Mouse (Mus musculus) forebrain, embryonic 14.5 days (tissue): ENCODE measurements at regions not wholly inside any gene's neighbourhood (a gene's known extent, or its start where the extent isn't known, plus 50 kb on each side); places are given as distances from the start of the nearest gene placed in this dataset.

Experiments
- ATAC-seq: fragments of 200-750 bp; cut with Nextera tagmentation; 2 replicates; pipeline ENCODE4 v1.8.0; 2017; ENCODE audit warnings: mild to moderate bottlenecking, moderate library complexity
- DNase-seq: peaks from one replicate; pipeline ENCODE4 v3.0.0-alpha.2; 2015; ENCODE audit warnings: low spot score
- H3K27ac ChIP-seq: fragments of 300-500 bp; sonication (generic); 2 replicates; pipeline ENCODE4 v1.5.1; 2014; ENCODE audit warnings: low read depth, mild to moderate bottlenecking, control low read depth, low read length, moderate library complexity
- H3K27me3 ChIP-seq: fragments of 300-500 bp; sonication (generic); replicated peaks from 2 replicates; pipeline ENCODE4 v1.6.1; 2014; ENCODE audit warnings: low read length, control low read depth, mixed read lengths; ENCODE audit not compliant: control insufficient read depth, insufficient read depth
- H3K36me3 ChIP-seq: fragments of 300-500 bp; sonication (generic); 2 replicates; pipeline ENCODE4 v1.6.1; 2014; ENCODE audit warnings: low read length, control low read depth; ENCODE audit not compliant: control insufficient read depth, insufficient read depth
- H3K4me1 ChIP-seq: fragments of 300-500 bp; sonication (generic); 2 replicates; pipeline ENCODE4 v1.6.1; 2014; ENCODE audit warnings: antibody characterized with exemption, low read length, control low read depth; ENCODE audit not compliant: control insufficient read depth, insufficient read depth
- H3K4me2 ChIP-seq: fragments of 300-500 bp; sonication (generic); 2 replicates; pipeline ENCODE4 v1.6.1; 2014; ENCODE audit warnings: mild to moderate bottlenecking, control low read depth, low read length
- H3K4me3 ChIP-seq: fragments of 300-500 bp; sonication (generic); 2 replicates; pipeline ENCODE4 v1.5.1; 2014; ENCODE audit warnings: low read depth, low read length, control low read depth
- H3K9ac ChIP-seq: fragments of 300-500 bp; sonication (generic); 2 replicates; pipeline ENCODE4 v1.6.1; 2014; ENCODE audit warnings: mild to moderate bottlenecking, low read length, control low read depth, moderate library complexity
- H3K9me3 ChIP-seq: fragments of 300-500 bp; sonication (generic); replicated peaks from 2 replicates; pipeline ENCODE4 v1.6.1; 2016; ENCODE audit warnings: low read length, control low read depth, mixed read lengths; ENCODE audit not compliant: control insufficient read depth
- WGBS: fragments of 180-500 bp; shearing (Covaris S2); extraction: QIAGEN DNeasy Blood & Tissue Kit; methylation state at CpG from one replicate; pipeline ENCODE4 v1.1.7; 2014; 5-methylcytosine and 5-hydroxymethylcytosine counted together

DNA sequence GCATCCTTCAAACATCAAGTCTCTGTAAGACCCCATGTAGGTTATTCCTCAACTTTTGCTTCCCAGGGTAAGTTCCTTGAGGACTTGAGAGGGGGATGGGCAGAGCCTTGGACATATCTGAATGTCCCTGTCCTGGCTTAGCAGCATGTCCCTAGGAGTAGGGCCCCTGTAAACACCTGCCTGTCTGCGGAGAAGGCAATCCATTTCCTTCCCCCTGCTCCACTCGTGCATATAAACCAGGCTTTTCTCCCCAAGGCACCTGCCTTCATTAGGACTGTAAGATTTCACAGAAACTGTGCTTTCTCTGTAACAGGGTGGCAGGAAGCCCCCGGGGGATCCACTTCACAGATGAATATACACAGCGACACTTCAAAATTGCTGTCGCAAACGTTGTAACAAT lies 393.1 kb downstream of the Plekhb2 start:
- DNase-seq = peak; percentile 41
- Histone ChIP-seq H3K4me2 (no peak overlapping the region; the same call in 1 of the 2 replicates), H3K4me3 (no peak overlapping the region), H3K9me3 (no peaks in the 10 kb centered on the region), H3K9ac (no peak overlapping the region), H3K36me3 (no peaks in the 10 kb centered on the region), H3K27ac (peak overlapping the region; percentile 2; the same call in 1 of the 2 replicates), H3K27me3 (no peaks in the 10 kb centered on the region), H3K4me1 (peaks cover 3% of the 10 kb centered on the region; the same call in 1 of the 2 replicates)
- ATAC-seq = peak; percentile 57; the same call in 1 of the 2 replicates
- WGBS = 58% methylated on average over 6 of the region's 6 CpGs

DNA sequence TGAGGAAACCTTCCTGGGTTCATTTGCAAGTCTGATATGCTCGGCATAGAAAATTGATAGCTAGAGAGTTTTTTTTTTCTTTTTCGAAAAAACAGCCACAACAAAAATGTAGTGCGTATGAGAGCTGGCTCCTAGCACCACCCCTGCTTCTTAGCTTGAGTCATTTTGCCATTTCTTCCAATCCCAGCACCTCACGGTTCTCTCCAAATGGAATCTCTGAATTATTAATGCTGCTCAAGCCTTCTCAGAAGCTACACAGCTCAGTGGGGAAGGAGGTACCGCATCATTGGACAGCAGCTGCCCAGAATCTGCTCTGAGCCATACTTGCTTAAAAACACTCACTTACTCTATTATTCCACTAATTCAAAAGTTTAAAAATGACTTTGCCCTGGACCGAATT lies 393.6 kb downstream of the Plekhb2 start:
- H3K36me3 ChIP-seq = no peaks in the 10 kb centered on the region
- H3K27ac ChIP-seq = no peak overlapping the region
- peak; percentile 37 for DNase-seq
- peak; percentile 15; the same call in 1 of the 2 replicates for ATAC-seq
- H3K9ac ChIP-seq = no peak overlapping the region
- WGBS = 53% methylated on average over 6 of the region's 6 CpGs
- no peaks in the 10 kb centered on the region for H3K9me3 ChIP-seq
- no peak overlapping the region for H3K4me3 ChIP-seq
- no peak overlapping the region; the same call in 1 of the 2 replicates for H3K4me2 ChIP-seq
- peaks cover 3% of the 10 kb centered on the region; the same call in 1 of the 2 replicates for H3K4me1 ChIP-seq
- no peaks in the 10 kb centered on the region for H3K27me3 ChIP-seq

DNA sequence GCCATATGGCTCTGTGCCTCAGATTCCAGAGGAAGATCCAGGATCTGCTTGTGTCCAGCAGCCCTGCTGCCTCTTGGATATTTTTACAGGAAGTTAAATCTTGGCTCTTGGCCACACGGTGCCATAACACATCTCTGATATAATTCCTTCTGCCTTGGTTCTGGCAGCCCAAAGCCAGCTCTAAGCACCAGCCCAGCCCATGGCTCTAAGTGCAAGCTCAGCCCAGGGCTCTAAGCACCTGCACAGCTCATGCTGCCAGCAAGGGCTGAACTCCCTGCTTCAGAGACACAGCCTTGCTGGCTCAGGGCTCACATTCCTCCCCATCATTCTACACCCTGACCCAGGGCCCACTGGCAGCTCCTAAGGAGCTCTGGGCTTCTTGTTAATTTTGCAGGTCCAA lies 415.3 kb downstream of the Plekhb2 start:
- Histone ChIP-seq H3K27ac (no peak overlapping the region), H3K27me3 (no peaks in the 10 kb centered on the region), H3K4me3 (no peak overlapping the region), H3K4me1 (no peaks in the 10 kb centered on the region), H3K36me3 (no peaks in the 10 kb centered on the region), H3K9ac (no peak overlapping the region), H3K4me2 (no peak overlapping the region), H3K9me3 (no peaks in the 10 kb centered on the region)
- WGBS = 92% methylated on average over 1 of the region's 1 CpGs
- ATAC-seq = no peak
- peak; percentile 11 for DNase-seq

DNA sequence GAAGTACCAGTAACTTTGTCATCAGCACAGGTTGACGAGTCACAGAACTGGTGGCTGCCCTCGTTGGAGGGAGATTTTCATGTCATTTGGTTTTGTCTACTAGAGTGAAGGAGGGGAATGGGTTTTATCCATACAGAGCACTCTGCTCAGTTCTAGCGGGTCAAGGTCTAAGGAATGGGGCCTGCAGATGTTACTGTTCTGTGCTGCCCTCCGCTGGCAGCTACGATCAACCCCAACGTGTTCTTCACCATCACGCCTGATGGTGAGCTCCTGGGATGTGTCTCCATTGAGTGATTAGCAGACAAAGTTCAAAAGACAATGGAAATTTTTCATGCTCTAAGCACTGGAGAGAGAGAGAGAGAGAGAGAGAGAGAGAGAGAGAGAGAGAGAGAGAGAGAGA lies 416.9 kb downstream of the Plekhb2 start:
- DNase-seq (peak; percentile 11), ATAC-seq (no peak)
- no peaks in the 10 kb centered on the region for H3K4me1 ChIP-seq
- 54% methylated on average over 7 of the region's 7 CpGs for WGBS
- no peak overlapping the region for H3K4me2 ChIP-seq
- no peak overlapping the region for H3K27ac ChIP-seq
- H3K4me3 ChIP-seq = no peak overlapping the region
- H3K27me3 ChIP-seq = no peaks in the 10 kb centered on the region
- no peaks in the 10 kb centered on the region for H3K9me3 ChIP-seq
- no peak overlapping the region for H3K9ac ChIP-seq
- H3K36me3 ChIP-seq = no peaks in the 10 kb centered on the region

DNA sequence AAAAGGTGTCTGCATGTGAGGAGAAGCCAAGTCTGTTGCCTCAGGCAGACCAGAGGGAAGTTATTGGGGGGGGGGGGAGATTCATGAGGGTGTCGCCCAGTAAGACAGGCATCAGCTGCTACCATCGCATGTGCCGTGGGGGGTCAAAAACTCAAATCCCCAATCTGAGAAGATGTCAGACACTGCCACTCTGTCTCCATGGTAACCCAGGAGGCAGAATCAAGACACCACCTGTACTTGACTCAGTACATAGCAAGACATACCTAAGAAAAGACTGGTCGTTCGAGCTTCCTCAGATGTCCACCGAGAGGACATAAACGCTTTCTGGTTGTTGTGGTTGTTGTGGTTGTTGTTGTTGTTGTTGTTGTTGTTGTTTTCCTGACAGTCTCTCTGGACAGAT lies 418.1 kb downstream of the Plekhb2 start:
- ATAC-seq = no peak
- H3K9ac ChIP-seq = no peak overlapping the region
- no peaks in the 10 kb centered on the region for H3K4me1 ChIP-seq
- H3K4me2 ChIP-seq = no peak overlapping the region
- DNase-seq = peak; percentile 11
- 82% methylated on average over 7 of the region's 7 CpGs for WGBS
- H3K27me3 ChIP-seq = no peaks in the 10 kb centered on the region
- no peaks in the 10 kb centered on the region for H3K36me3 ChIP-seq
- H3K27ac ChIP-seq = no peak overlapping the region
- H3K9me3 ChIP-seq = no peaks in the 10 kb centered on the region
- no peak overlapping the region for H3K4me3 ChIP-seq

DNA sequence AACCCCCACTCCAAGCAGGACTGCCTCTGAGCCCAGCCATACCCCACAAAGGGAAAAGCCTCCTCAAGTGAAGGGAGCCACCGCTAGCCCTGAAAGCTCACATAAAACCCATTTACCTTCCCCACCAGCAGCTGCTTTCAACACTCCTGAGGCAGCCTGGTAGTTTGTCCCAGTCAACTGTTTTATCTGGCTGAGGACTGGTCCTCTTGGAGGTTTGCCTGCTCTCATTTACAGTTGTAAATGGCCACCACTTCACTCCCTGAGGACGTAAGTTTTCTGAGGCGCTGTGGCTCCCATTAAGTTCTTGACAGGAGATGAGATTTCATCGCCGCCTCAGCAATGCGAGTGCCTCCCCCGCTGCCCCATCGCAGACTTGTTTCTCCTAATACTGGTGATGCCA lies 425.2 kb downstream of the Plekhb2 start:
- no peaks in the 10 kb centered on the region for H3K27me3 ChIP-seq
- H3K27ac ChIP-seq = no peak overlapping the region
- H3K9me3 ChIP-seq = no peaks in the 10 kb centered on the region
- no peaks in the 10 kb centered on the region for H3K4me1 ChIP-seq
- DNase-seq (no peak), ATAC-seq (no peak)
- no peak overlapping the region for H3K9ac ChIP-seq
- H3K4me2 ChIP-seq = no peak overlapping the region
- H3K36me3 ChIP-seq = no peaks in the 10 kb centered on the region
- no peak overlapping the region for H3K4me3 ChIP-seq
- 94% methylated on average over 8 of the region's 8 CpGs for WGBS
